Mouse (Mus musculus) thymus, adult 18-20 months (tissue): Measurements from ENCODE around the gene Gls.

Source experiments
- DNase-seq, 2 experiments: peaks; one replicate each; pipeline ENCODE4 v3.0.0; 2022; ENCODE audit warnings: mixed read lengths in 2 of 2

Gene Gls

GRCm38 (mm10) chr1:52242270-52242669 is 9.2 kb upstream of the Gls start:
- DNase-seq = no peak

GRCm38 (mm10) chr1:52232766-52233140 is 279 bp downstream of the Gls start:
- no peak for DNase-seq

GRCm38 (mm10) chr1:52231939-52232765 is 880 bp downstream of the Gls start:
- DNase-seq = peak; percentile 70 to 76

- DNase-seq = no peak
These were observed 2.6 kb downstream of the Gls start for GRCm38 (mm10) chr1:52230404-52230803.

GRCm38 (mm10) chr1:52228178-52228577 is 4.9 kb downstream of the Gls start:
- DNase-seq = no peak

GRCm38 (mm10) chr1:52226416-52226815 is 6.6 kb downstream of the Gls start:
- DNase-seq = no peak

- no peak for DNase-seq
These were observed 16.3 kb downstream of the Gls start for GRCm38 (mm10) chr1:52216766-52217165.

- no peak for DNase-seq
These were observed 50.0 kb downstream of the Gls start for GRCm38 (mm10) chr1:52182992-52183391.

- no peak for DNase-seq
These were observed 51.0 kb downstream of the Gls start for GRCm38 (mm10) chr1:52181994-52182393.

- DNase-seq = no peak
These were observed 53.0 kb downstream of the Gls start for GRCm38 (mm10) chr1:52179939-52180568.

- DNase-seq = no peak
These were observed 56.0 kb downstream of the Gls start for GRCm38 (mm10) chr1:52176999-52177398.

- DNase-seq = no peak
These were observed 57.0 kb downstream of the Gls start for GRCm38 (mm10) chr1:52175983-52176382.

- DNase-seq = no peak
These were observed 57.7 kb downstream of the Gls start for GRCm38 (mm10) chr1:52175321-52175720.

GRCm38 (mm10) chr1:52171271-52171670 is 61.8 kb downstream of the Gls start:
- DNase-seq = no peak

GRCm38 (mm10) chr1:52170747-52171146 is 62.3 kb downstream of the Gls start:
- DNase-seq = no peak

- DNase-seq = peak in 1 of 2 experiments; percentile 36
These were observed 63.0 kb downstream of the Gls start for GRCm38 (mm10) chr1:52170057-52170456.

GRCm38 (mm10) chr1:52166652-52167220 is 66.3 kb downstream of the Gls start:
- no peak for DNase-seq

GRCm38 (mm10) chr1:52163707-52164457 is 69.2 kb downstream of the Gls start:
- DNase-seq = no peak

- DNase-seq = no peak
These were observed 71.9 kb downstream of the Gls start for GRCm38 (mm10) chr1:52161151-52161550.

- no peak for DNase-seq
These were observed 74.3 kb downstream of the Gls start for GRCm38 (mm10) chr1:52158490-52159381.

- no peak for DNase-seq
These were observed 75.0 kb downstream of the Gls start for GRCm38 (mm10) chr1:52158040-52158439.

- no peak for DNase-seq
These were observed 76.7 kb downstream of the Gls start for GRCm38 (mm10) chr1:52156351-52156750.
